Mouse (Mus musculus) adrenal gland, postnatal 14 days (tissue): ENCODE measurements at regions not wholly inside any gene's neighbourhood (a gene's known extent, or its start where the extent isn't known, plus 50 kb on each side); places are given as distances from the start of the nearest gene placed in this dataset.

Source experiments
- DNase-seq: peaks from one replicate; pipeline ENCODE4 v3.0.0; 2021; ENCODE audit warnings: mixed read lengths

- no peak for DNase-seq
These were observed 1012.6 kb downstream of the Cdh8 start for GRCm38 (mm10) chr8:98403645-98404032.

- DNase-seq = peak; percentile 21
These were observed 1013.2 kb downstream of the Cdh8 start for GRCm38 (mm10) chr8:98402852-98403644.

DNA sequence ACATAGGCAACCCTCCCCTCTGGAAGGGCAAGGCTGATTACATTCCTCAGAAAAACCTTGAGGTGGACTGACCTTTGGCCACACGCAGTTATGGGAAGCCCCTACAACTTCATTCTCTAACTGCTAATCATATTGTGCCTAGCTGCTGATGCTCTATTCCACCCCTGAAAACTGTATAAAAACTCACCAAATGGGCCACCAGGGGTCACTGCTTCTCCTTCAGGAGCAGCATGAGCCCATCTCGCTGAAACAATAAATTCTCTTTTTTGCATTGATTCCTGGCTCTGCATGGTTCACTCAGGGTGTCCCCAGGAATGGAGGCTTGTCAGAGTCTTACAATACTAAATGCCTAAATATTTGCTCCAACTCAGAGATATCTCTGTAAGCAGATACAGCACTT is 1034.5 kb downstream of the Cdh8 start:
- DNase-seq = no peak

DNA sequence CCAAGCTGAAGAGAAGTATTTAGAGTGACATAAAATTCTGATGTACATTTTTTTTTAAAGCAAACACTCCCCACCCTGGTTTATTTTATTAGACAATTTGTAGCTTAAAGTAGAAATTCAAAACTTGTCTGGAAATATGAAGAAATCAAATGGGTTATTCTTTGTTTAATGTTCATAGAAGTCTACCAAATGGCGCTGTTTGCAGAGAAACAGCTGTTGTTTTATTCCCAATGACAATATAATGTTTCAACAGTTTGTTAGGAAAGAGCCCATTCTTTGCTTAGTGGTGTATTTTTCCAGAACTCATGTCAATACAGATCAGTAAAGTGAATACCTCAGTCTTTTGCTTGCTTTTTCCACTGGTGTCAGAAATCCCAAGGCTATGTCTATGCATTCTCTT is 1035.9 kb downstream of the Cdh8 start:
- DNase-seq = no peak

DNA sequence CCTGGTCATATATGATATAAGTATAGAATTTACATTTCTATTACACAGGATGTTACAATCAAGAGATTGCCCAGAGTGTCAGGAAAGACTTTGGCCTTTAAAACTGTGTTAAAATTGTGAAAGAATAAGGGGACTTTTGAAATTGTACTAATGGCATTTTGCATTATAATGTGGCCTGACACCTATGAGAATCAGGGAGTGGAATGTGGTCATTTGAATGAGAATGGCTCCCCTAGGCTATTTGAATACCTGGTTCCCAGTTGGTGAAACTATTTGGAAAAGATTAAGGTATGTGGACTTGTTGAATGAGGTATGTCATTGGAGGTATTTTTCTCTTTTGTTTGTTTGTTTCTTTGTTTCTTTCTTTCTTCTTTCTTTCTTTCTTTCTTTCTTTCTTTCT is 1038.5 kb downstream of the Cdh8 start:
- DNase-seq = no peak

- no peak for DNase-seq
These were observed 1043.4 kb downstream of the Cdh8 start for GRCm38 (mm10) chr8:98372711-98373420.

- no peak for DNase-seq
These were observed 1050.7 kb downstream of the Cdh8 start for GRCm38 (mm10) chr8:98365378-98366095.

DNA sequence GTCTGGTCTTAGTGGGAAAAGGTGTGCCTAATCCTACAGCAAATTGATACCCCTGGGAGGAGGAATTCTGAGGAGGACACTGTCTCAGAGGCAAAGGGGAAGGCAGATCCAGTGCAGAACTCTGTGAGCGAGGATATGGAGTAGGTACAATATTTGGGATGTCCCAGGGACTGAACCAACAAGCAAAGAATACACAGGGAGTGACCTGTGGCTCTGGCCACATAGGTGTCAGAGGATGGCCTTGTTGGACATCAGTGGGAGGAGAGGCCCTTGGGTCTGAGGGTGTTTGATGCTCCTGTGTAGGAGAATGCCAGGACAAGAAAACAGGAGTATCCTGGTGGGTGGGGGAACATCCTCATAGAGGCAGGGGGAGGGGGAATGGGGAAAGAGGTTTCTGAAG is 1079.0 kb downstream of the Cdh8 start:
- no peak for DNase-seq

GRCm38 (mm10) chr8:98309405-98309990 is 1106.8 kb downstream of the Cdh8 start:
- no peak for DNase-seq

- no peak for DNase-seq
These were observed 1121.3 kb downstream of the Cdh8 start for GRCm38 (mm10) chr8:98294975-98295374.

- no peak for DNase-seq
These were observed 1156.0 kb downstream of the Cdh8 start for GRCm38 (mm10) chr8:98260281-98260680.

GRCm38 (mm10) chr8:98243328-98243926 is 1172.8 kb downstream of the Cdh8 start:
- no peak for DNase-seq

DNA sequence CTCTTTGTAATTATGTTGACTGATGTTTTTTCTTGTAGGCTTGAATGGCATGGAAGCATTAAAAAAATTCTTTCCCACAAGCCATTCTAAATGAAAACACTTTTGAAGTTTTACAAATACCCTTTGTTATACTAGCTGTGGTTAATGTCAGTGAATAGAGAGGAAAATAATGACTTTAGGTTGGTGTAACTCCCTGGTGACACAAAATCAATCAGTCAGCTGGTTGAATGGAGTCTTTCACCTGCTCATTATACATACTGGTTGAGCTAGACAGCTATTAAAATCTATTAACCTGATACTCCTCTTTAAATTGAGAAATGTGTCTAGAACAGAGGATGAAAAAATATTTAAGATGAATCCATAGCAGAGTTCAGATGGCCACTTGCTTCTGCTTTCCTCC is 1202.3 kb downstream of the Cdh8 start:
- no peak for DNase-seq
